ENCODE assay signal across 30 mouse cellular contexts in the genomic region with DNA sequence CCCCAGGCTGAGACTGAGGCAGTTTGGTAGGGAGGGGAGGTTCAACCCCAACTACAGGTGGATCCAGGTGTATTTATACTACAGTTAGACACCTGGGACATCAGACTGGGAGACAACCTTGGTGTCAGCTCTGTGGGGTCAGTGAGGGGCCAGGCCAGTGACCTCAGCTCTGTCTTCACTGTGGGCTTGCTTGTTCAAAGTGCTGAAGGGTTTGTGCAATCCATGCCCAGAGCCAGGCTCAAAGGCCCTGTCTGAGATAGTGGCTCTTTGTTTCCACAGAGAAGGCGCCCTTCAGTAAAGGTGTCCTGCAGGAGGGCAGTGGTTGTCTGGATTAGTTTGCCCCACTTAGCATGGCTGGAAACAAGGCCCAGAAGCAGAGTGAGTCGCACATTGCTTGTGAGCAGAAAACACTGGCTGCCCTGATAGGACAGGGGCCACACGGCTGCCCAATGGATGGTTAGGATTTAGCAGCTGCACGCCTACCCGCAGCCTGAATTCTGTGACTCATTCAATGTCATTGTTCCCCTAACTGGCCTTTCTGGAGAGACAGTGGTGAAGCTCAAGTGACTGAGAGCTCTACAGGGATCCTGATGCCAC.
DNase-seq lines count a peak whose midpoint lies in the region; ATAC-seq and TF ChIP-seq lines count a peak whose summit lies in the region.
"Had no signal": no experiment of that assay in that cellular context is flagged by ENCODE, and none has a peak within 500 bp of the region (broad histone marks: within the 10 kb centered on the region; RNA-seq: fewer than 3 reads in every experiment).

No protein-coding gene starts in this region.

- no peak for TF ChIP-seq CTCF in intestine, postnatal 0 days (IDR thresholded peaks at IDR 0.05; ENCODE audit: low read depth)
- TF ChIP-seq CTCF in liver, embryonic 14.5 days (IDR thresholded peaks at IDR 0.05; ENCODE audit: low read depth), result no peak

- H3K27me3 ChIP-seq in intestine, postnatal 0 days (replicated peaks; ENCODE audit: control insufficient read depth, insufficient read depth, low read length), result no peaks in the 10 kb centered on the region
- no peaks in the 10 kb centered on the region for H3K27me3 ChIP-seq in liver, embryonic 14.5 days (ENCODE audit: control insufficient read depth, insufficient read depth, low read length)
- H3K27me3 ChIP-seq in neural tube, embryonic 15.5 days (replicated peaks), result no peaks in the 10 kb centered on the region
- H3K27me3 ChIP-seq: kidney, embryonic 15.5 days; limb, embryonic 15.5 days; midbrain, embryonic 12.5 days; stomach, embryonic 15.5 days had no signal

- H3K4me2 ChIP-seq in intestine, postnatal 0 days (replicated peaks; ENCODE audit: low read depth), result no peak overlapping the region
- H3K4me2 ChIP-seq in liver, embryonic 14.5 days (ENCODE audit: low read depth), result no peak overlapping the region
- no peak overlapping the region for H3K4me2 ChIP-seq in neural tube, embryonic 15.5 days
- H3K4me2 ChIP-seq: heart, embryonic 11.5 days; kidney, embryonic 15.5 days; limb, embryonic 15.5 days; midbrain, embryonic 12.5 days; stomach, embryonic 15.5 days had no signal

- DNase-seq in adrenal gland, postnatal 36 days, result peak; percentile 8 to 34
- no peak for DNase-seq in adrenal gland, postnatal 4 days (ENCODE audit: low spot score in 2 of 2)
- DNase-seq in Muller cell, postnatal 12 days (ENCODE audit: inconsistent ontology term), result peak; percentile 82
- no peak for DNase-seq in liver, embryonic 14.5 days (ENCODE audit: low read depth in 3 of 3, low spot score in 3 of 3)
- DNase-seq in cerebellum, postnatal 14 days, result no peak
- no peak for DNase-seq in layer of hippocampus, adult 8-10 months (ENCODE audit: low spot score in 2 of 2)
- DNase-seq: cerebellum, adult 18-20 months; cerebellum, postnatal 25 days; embryo, embryonic 11 days; gastrocnemius, postnatal 14 days; heart, adult 11 months; kidney, adult 11 months; kidney, postnatal 36 days; layer of hippocampus, adult 9-11 months; left cerebral cortex, postnatal 4 days; lung, postnatal 14 days; right cerebral cortex, postnatal 4 days; thymus, adult 18-20 months; thymus, postnatal 36 days had no signal

- no peaks in the 10 kb centered on the region for H3K9me3 ChIP-seq in intestine, postnatal 0 days (ENCODE audit: control insufficient read depth)
- no peaks in the 10 kb centered on the region for H3K9me3 ChIP-seq in liver, embryonic 14.5 days (ENCODE audit: control insufficient read depth, low read length)
- H3K9me3 ChIP-seq in neural tube, embryonic 15.5 days (replicated peaks), result no peaks in the 10 kb centered on the region
- H3K9me3 ChIP-seq: hindbrain, embryonic 10.5 days; kidney, embryonic 15.5 days; limb, embryonic 15.5 days; midbrain, embryonic 12.5 days; stomach, embryonic 15.5 days had no signal

- no peak overlapping the region for H3K27ac ChIP-seq in intestine, postnatal 0 days (ENCODE audit: low read depth, low read length)
- H3K27ac ChIP-seq in liver, embryonic 14.5 days, result no peak overlapping the region
- H3K27ac ChIP-seq in neural tube, embryonic 15.5 days (replicated peaks), result no peak overlapping the region
- H3K27ac ChIP-seq: hindbrain, embryonic 10.5 days; kidney, embryonic 15.5 days; limb, embryonic 15.5 days; midbrain, embryonic 12.5 days; stomach, embryonic 15.5 days had no signal

- 79% methylated on average over 5 of the region's 5 CpGs for WGBS in intestine, postnatal 0 days
- 59% methylated on average over 5 of the region's 5 CpGs for WGBS in liver, embryonic 14.5 days (ENCODE audit: insufficient replicate concordance)
- WGBS in neural tube, embryonic 15.5 days, result 79% methylated on average over 5 of the region's 5 CpGs

- no peaks in the 10 kb centered on the region for H3K36me3 ChIP-seq in intestine, postnatal 0 days (ENCODE audit: control insufficient read depth, insufficient read depth)
- H3K36me3 ChIP-seq in liver, embryonic 14.5 days (replicated peaks; ENCODE audit: control insufficient read depth, insufficient read depth, low read depth), result no peaks in the 10 kb centered on the region
- H3K36me3 ChIP-seq in neural tube, embryonic 15.5 days, result no peaks in the 10 kb centered on the region
- H3K36me3 ChIP-seq: G1E; hindbrain, embryonic 10.5 days; kidney, embryonic 15.5 days; limb, embryonic 15.5 days; midbrain, embryonic 12.5 days; stomach, embryonic 15.5 days had no signal

- no peak for TF ChIP-seq EP300 in liver, embryonic 14.5 days (IDR thresholded peaks at IDR 0.05; ENCODE audit: low read depth)

- no peaks in the 10 kb centered on the region for H3K4me1 ChIP-seq in intestine, postnatal 0 days (replicated peaks; ENCODE audit: control insufficient read depth, insufficient read depth, low read length)
- no peaks in the 10 kb centered on the region for H3K4me1 ChIP-seq in liver, embryonic 14.5 days (replicated peaks; ENCODE audit: control insufficient read depth in 2 of 2, insufficient read depth in 2 of 2, low read length in 1 of 2)
- peaks cover 17% of the 10 kb centered on the region for H3K4me1 ChIP-seq in neural tube, embryonic 15.5 days

- H3K4me3 ChIP-seq in intestine, postnatal 0 days (ENCODE audit: low read depth, low read length), result no peak overlapping the region
- H3K4me3 ChIP-seq in liver, embryonic 14.5 days (ENCODE audit: insufficient read depth in 1 of 2, low read depth in 2 of 2, low read length in 2 of 2), result no peak overlapping the region
- H3K4me3 ChIP-seq in neural tube, embryonic 15.5 days (replicated peaks), result no peak overlapping the region
- H3K4me3 ChIP-seq: hindbrain, embryonic 10.5 days; kidney, embryonic 15.5 days; limb, embryonic 15.5 days; midbrain, embryonic 12.5 days; stomach, embryonic 15.5 days had no signal

- H3K9ac ChIP-seq in intestine, postnatal 0 days (ENCODE audit: low read depth, low read length), result no peak overlapping the region
- no peak overlapping the region for H3K9ac ChIP-seq in liver, embryonic 14.5 days (replicated peaks)
- H3K9ac ChIP-seq in neural tube, embryonic 15.5 days (replicated peaks), result no peak overlapping the region
- H3K9ac ChIP-seq: kidney, embryonic 15.5 days; limb, embryonic 15.5 days; midbrain, embryonic 12.5 days; stomach, embryonic 15.5 days had no signal

- peak; percentile 61 for ATAC-seq in intestine, postnatal 0 days
- ATAC-seq in liver, embryonic 14.5 days (ENCODE audit: insufficient read depth), result peak; percentile 31; the same call in 1 of the 2 replicates
- ATAC-seq in neural tube, embryonic 15.5 days (ENCODE audit: low FRiP score), result no peak
- ATAC-seq: forebrain, embryonic 16.5 days; hindbrain, embryonic 16.5 days had no signal

Comparison
In these comparisons a context has a peak if more than half of its experiments do, and no peak if none do; other contexts are left out.
1. DNase-seq: peak in adrenal gland, postnatal 36 days (2 of 2) and Muller cell, postnatal 12 days (single experiment); none in adrenal gland, postnatal 4 days (0 of 2), liver, embryonic 14.5 days (0 of 3), cerebellum, postnatal 14 days (0 of 2) and layer of hippocampus, adult 8-10 months (0 of 2).